Mouse (Mus musculus): ENCODE data around the gene Serpinf1.
"Not testable (repeated sequence)": the region's sequence is repeated elsewhere in the genome, so short reads cannot be mapped to it uniquely, and the experiment has no call there.

Serpinf1 gene

GRCm38 (mm10) chr11:75422013-75422792, at the start of gene Serpinf1:
Serpinf1 (minus strand) TSS chr11:75422701.
- DNase-seq, result no peak

GRCm38 (mm10) chr11:75470675-75471074, 48.2 kb upstream of the Serpinf1 start:
- no peak for DNase-seq

GRCm38 (mm10) chr11:75469261-75469660, 46.8 kb upstream of the Serpinf1 start:
- DNase-seq, result no peak

GRCm38 (mm10) chr11:75468410-75468809, 45.9 kb upstream of the Serpinf1 start:
- no peak for DNase-seq

- peak; percentile 82 for DNase-seq
Measured at GRCm38 (mm10) chr11:75467512-75468215, 45.2 kb upstream of the Serpinf1 start.

- DNase-seq, result no peak
Measured at GRCm38 (mm10) chr11:75466731-75467505, 44.4 kb upstream of the Serpinf1 start.

GRCm38 (mm10) chr11:75465051-75465450, 42.5 kb upstream of the Serpinf1 start:
- no peak for DNase-seq

- DNase-seq, result no peak
Measured at GRCm38 (mm10) chr11:75464417-75464816, 41.9 kb upstream of the Serpinf1 start.

GRCm38 (mm10) chr11:75463624-75464023, 41.1 kb upstream of the Serpinf1 start:
- DNase-seq, result no peak

GRCm38 (mm10) chr11:75462865-75463336, 40.4 kb upstream of the Serpinf1 start:
- peak; percentile 97 for DNase-seq

GRCm38 (mm10) chr11:75462253-75462783, 39.8 kb upstream of the Serpinf1 start:
- DNase-seq, result peak; percentile 92

GRCm38 (mm10) chr11:75461743-75462252, 39.3 kb upstream of the Serpinf1 start:
- no peak for DNase-seq

- DNase-seq, result peak; percentile 100
Measured at GRCm38 (mm10) chr11:75460844-75461742, 38.6 kb upstream of the Serpinf1 start, which contains the start of gene Tlcd2. Tlcd2 (plus strand) TSS chr11:75461715.

GRCm38 (mm10) chr11:75460103-75460843, 37.8 kb upstream of the Serpinf1 start:
- peak; percentile 95 for DNase-seq

GRCm38 (mm10) chr11:75459751-75460102, 37.2 kb upstream of the Serpinf1 start:
- no peak for DNase-seq

- DNase-seq, result peak; percentile 63
Measured at GRCm38 (mm10) chr11:75459141-75459711, 36.7 kb upstream of the Serpinf1 start.

- DNase-seq, result no peak
Measured at GRCm38 (mm10) chr11:75458628-75459041, 36.1 kb upstream of the Serpinf1 start.

- peak; percentile 45 for DNase-seq
Measured at GRCm38 (mm10) chr11:75458169-75458568, 35.7 kb upstream of the Serpinf1 start.

- DNase-seq, result no peak
Measured at GRCm38 (mm10) chr11:75456440-75456871, 34.0 kb upstream of the Serpinf1 start.

GRCm38 (mm10) chr11:75455971-75456370, 33.5 kb upstream of the Serpinf1 start:
- DNase-seq, result not testable (repeated sequence)
